27 mouse cellular contexts compared by ENCODE assay signal in the genomic region with DNA sequence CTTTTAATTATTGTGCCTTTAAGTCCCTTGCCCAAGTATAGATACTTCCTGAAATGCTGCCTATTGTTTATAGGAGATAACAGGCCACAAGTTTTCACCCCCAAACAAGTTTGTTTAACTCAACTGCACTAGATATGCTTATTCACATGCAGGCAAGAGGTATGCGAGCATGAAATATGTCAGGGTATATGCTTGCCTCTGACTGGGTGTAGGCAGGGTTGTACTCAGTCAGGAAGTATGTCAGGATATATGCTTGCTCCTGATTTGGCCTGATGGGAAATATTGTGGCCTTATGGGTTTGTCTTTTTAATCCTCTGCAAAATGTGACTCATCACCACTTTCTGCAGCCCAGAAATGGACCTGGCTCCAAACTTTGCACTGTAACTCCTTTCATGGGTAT.
"Had no signal": no experiment of that assay in that cellular context is flagged by ENCODE, and none has a peak within 500 bp of the region (broad histone marks: within the 10 kb centered on the region; RNA-seq: fewer than 3 reads in every experiment).

No protein-coding gene starts in this region.

- H3K4me3 ChIP-seq: limb, embryonic 10.5 days; limb, embryonic 12.5 days; limb, embryonic 13.5 days; limb, embryonic 15.5 days; liver, embryonic 12.5 days; liver, embryonic 13.5 days; liver, embryonic 15.5 days; lung, embryonic 15.5 days; megakaryocyte, embryonic 14.5 days; midbrain, embryonic 10.5 days; midbrain, embryonic 12.5 days; midbrain, embryonic 13.5 days; midbrain, embryonic 15.5 days; myocyte; neural tube, embryonic 12.5 days had no signal

- H3K27me3 ChIP-seq: limb, embryonic 12.5 days; limb, embryonic 13.5 days; limb, embryonic 15.5 days; liver, embryonic 12.5 days; liver, embryonic 13.5 days; liver, embryonic 15.5 days; lung, embryonic 15.5 days; megakaryocyte, embryonic 14.5 days; midbrain, embryonic 12.5 days; midbrain, embryonic 13.5 days; midbrain, embryonic 15.5 days; neural tube, embryonic 12.5 days had no signal

- H3K9ac ChIP-seq: limb, embryonic 12.5 days; limb, embryonic 13.5 days; limb, embryonic 15.5 days; liver, embryonic 12.5 days; liver, embryonic 13.5 days; liver, embryonic 14.5 days; liver, embryonic 15.5 days; liver, postnatal 0 days; lung, embryonic 14.5 days; lung, embryonic 15.5 days; midbrain, embryonic 12.5 days; midbrain, embryonic 13.5 days; midbrain, embryonic 15.5 days; neural tube, embryonic 12.5 days had no signal

- H3K4me1 ChIP-seq: limb, embryonic 10.5 days; limb, embryonic 12.5 days; limb, embryonic 13.5 days; limb, embryonic 15.5 days; liver, embryonic 12.5 days; liver, embryonic 13.5 days; liver, embryonic 15.5 days; lung, embryonic 15.5 days; midbrain, embryonic 10.5 days; midbrain, embryonic 12.5 days; midbrain, embryonic 13.5 days; midbrain, embryonic 15.5 days; neural tube, embryonic 12.5 days had no signal

- DNase-seq: left cerebral cortex, postnatal 4 days; liver; liver, embryonic 13.5 days; liver, postnatal 0 days; lung, adult 18-20 months; lung, adult 2 months; lung, embryonic 14.5 days; lung, postnatal 10 days; lung, postnatal 36 days; lung, postnatal 4 days; midbrain, embryonic 14.5 days had no signal

- H3K9me3 ChIP-seq: limb, embryonic 10.5 days; limb, embryonic 12.5 days; limb, embryonic 13.5 days; limb, embryonic 15.5 days; liver, embryonic 12.5 days; liver, embryonic 13.5 days; liver, embryonic 15.5 days; lung, embryonic 15.5 days; megakaryocyte, embryonic 14.5 days; midbrain, embryonic 10.5 days; midbrain, embryonic 12.5 days; midbrain, embryonic 13.5 days; midbrain, embryonic 15.5 days; neural tube, embryonic 12.5 days had no signal

- H3K27ac ChIP-seq: limb, embryonic 10.5 days; limb, embryonic 12.5 days; limb, embryonic 13.5 days; limb, embryonic 15.5 days; liver, embryonic 12.5 days; liver, embryonic 13.5 days; liver, embryonic 14.5 days; liver, embryonic 15.5 days; lung, embryonic 15.5 days; macrophage; midbrain, embryonic 10.5 days; midbrain, embryonic 12.5 days; midbrain, embryonic 13.5 days; midbrain, embryonic 15.5 days; neural tube, embryonic 12.5 days had no signal

- H3K36me3 ChIP-seq: limb, embryonic 10.5 days; limb, embryonic 12.5 days; limb, embryonic 13.5 days; limb, embryonic 15.5 days; liver, embryonic 12.5 days; liver, embryonic 13.5 days; liver, embryonic 15.5 days; lung, embryonic 15.5 days; midbrain, embryonic 10.5 days; midbrain, embryonic 12.5 days; midbrain, embryonic 13.5 days; midbrain, embryonic 15.5 days; neural tube, embryonic 12.5 days had no signal
